Mouse (Mus musculus) liver, embryonic 12.5 days (tissue): ENCODE data around the gene Piga. TPM values are rescaled to one million over a fixed set of nuclear protein-coding genes. Genes with fewer than 3 reads are reported as not detected.

Source experiments
- ATAC-seq: fragments of 200-750 bp; cut with Nextera tagmentation; 2 replicates; pipeline ENCODE4 v1.8.0; 2017; ENCODE audit warnings: moderate number of reproducible peaks, mild to moderate bottlenecking, moderate library complexity
- H3K27ac ChIP-seq: fragments of 300-500 bp; sonication (generic); 2 replicates; pipeline ENCODE4 v1.5.1; 2016; ENCODE audit warnings: mild to moderate bottlenecking
- H3K27me3 ChIP-seq: fragments of 300-500 bp; sonication (generic); replicated peaks from 2 replicates; pipeline ENCODE4 v1.6.1; 2016; ENCODE audit warnings: mild to moderate bottlenecking, moderate library complexity
- H3K36me3 ChIP-seq: fragments of 300-500 bp; sonication (generic); 2 replicates; pipeline ENCODE4 v1.6.1; 2016; ENCODE audit warnings: mild to moderate bottlenecking, moderate library complexity
- H3K4me1 ChIP-seq: fragments of 300-500 bp; sonication (generic); 2 replicates; pipeline ENCODE4 v1.6.1; 2016
- H3K4me2 ChIP-seq: fragments of 300-500 bp; sonication (generic); 2 replicates; pipeline ENCODE4 v1.6.1; 2016; ENCODE audit warnings: mild to moderate bottlenecking, moderate library complexity
- H3K4me3 ChIP-seq: fragments of 300-500 bp; sonication (generic); 2 replicates; pipeline ENCODE4 v1.5.1; 2016; ENCODE audit warnings: mild to moderate bottlenecking, moderate library complexity
- H3K9ac ChIP-seq: fragments of 300-500 bp; sonication (generic); 2 replicates; pipeline ENCODE4 v1.6.1; 2016; ENCODE audit warnings: mild to moderate bottlenecking, moderate library complexity
- H3K9me3 ChIP-seq: fragments of 300-500 bp; sonication (generic); replicated peaks from 2 replicates; pipeline ENCODE4 v1.6.1; 2016; ENCODE audit warnings: mild to moderate bottlenecking, moderate library complexity
- WGBS: fragments of 180-500 bp; shearing (Covaris S2); methylation state at CpG from one replicate; pipeline ENCODE4 v1.1.7; 2016; ENCODE audit not compliant: insufficient replicate concordance; 5-methylcytosine and 5-hydroxymethylcytosine counted together
- polyA plus RNA-seq: library from polyadenylated mRNA; unstranded; fragments of >200 nt; fragmentation: Nextera tagmentation; extraction: Ambion mirVana; gene quantifications from 2 replicates; pipeline ENCODE4 v1.2.1, GENCODE M21; 2016

The Piga gene
- polyA plus RNA-seq, 1 experiment from 2014 or later: 20.6 TPM

GRCm38 (mm10) chrX:164410562-164410961 lies 9.0 kb upstream of the Piga start:
- H3K4me3 ChIP-seq: no peak overlapping the region
- H3K27me3 ChIP-seq: 0 out of 2 replicates have a peak, but pooled peaks cover 3% of the 10 kb centered on the region
- no peak overlapping the region for H3K4me2 ChIP-seq
- H3K36me3 ChIP-seq: no peaks in the 10 kb centered on the region
- no peak overlapping the region for H3K27ac ChIP-seq
- H3K4me1 ChIP-seq: no peaks in the 10 kb centered on the region
- WGBS: 27% methylated on average over 1 of the region's 1 CpGs
- H3K9me3 ChIP-seq: no peaks in the 10 kb centered on the region
- H3K9ac ChIP-seq: no peak overlapping the region
- no peak for ATAC-seq

DNA sequence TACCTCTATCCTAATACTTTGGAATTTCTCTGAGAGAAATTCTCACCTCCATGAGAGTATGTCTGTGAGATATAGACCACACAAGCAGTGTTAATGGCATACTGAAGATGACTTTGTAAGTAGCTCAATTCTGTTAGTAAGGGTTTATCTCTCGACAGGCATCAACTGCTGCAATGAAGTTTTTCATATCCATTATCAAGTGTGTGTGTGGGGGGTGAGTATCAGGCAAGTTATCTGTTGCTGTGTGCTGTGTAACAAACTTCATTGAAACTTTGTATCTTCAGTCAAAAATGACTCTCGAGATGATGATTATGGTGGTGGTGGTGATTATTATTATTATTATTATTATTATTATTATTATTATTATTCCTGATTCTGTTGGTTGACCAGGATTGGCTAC lies 2.8 kb upstream of the Piga start:
- Histone ChIP-seq H3K36me3 (no peaks in the 10 kb centered on the region), H3K4me2 (no peak overlapping the region), H3K27ac (no peak overlapping the region), H3K27me3 (no peaks in the 10 kb centered on the region), H3K4me3 (no peak overlapping the region), H3K9me3 (no peaks in the 10 kb centered on the region), H3K4me1 (peaks cover 17% of the 10 kb centered on the region), H3K9ac (no peak overlapping the region)
- no peak for ATAC-seq
- 43% methylated on average over 2 of the region's 2 CpGs for WGBS

DNA sequence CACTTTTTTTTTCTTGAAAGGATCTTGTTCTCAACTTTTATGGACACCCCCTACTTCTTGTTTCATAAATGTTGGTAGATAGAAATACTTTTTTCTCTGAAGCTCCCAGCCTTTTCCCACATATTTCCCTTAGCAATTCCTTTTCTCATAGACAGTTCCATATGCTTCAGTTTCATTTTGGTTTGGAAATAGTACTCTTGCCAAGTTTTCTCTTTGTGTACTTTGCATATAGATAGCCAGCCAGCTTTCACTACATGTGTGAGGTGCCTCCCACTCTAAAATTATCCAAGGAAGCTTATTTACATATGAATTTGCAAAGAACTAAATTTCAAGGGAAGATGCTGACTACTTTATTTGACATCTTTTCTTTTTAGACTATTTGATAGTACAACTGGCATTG lies 1.6 kb upstream of the Piga start:
- no peak overlapping the region for H3K9ac ChIP-seq
- no peak overlapping the region for H3K4me2 ChIP-seq
- H3K27me3 ChIP-seq: no peaks in the 10 kb centered on the region
- no peak for ATAC-seq
- no peak overlapping the region for H3K4me3 ChIP-seq
- H3K27ac ChIP-seq: no peak overlapping the region
- H3K4me1 ChIP-seq: peaks cover 21% of the 10 kb centered on the region
- H3K9me3 ChIP-seq: no peaks in the 10 kb centered on the region
- H3K36me3 ChIP-seq: peaks cover 7% of the 10 kb centered on the region

DNA sequence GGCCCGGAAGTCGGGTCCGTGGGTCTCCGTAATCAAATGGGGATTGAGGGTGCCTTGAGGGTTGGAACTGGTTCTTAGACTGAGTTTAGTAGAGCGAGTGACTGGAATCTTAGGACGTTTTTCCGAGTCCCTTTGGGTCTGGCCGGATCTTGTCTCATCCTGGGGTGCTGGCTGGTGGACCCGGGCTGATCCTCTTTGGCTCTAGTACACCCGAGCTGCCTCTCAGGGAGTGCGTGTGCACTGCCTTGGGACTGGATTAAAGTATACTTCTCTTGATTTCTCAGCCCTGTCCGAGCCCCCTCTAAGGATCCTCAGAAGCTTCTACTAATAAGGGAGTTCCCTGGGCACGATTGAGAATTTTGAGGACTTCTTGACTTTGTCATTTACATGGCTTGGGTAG lies 368 bp downstream of the Piga start:
- 4% methylated on average over 13 of the region's 13 CpGs for WGBS
- Histone ChIP-seq H3K4me2 (peak overlapping the region; percentile 72), H3K9me3 (no peaks in the 10 kb centered on the region), H3K27me3 (no peaks in the 10 kb centered on the region), H3K36me3 (peaks cover 18% of the 10 kb centered on the region), H3K4me3 (peak overlapping the region; percentile 71), H3K27ac (peak overlapping the region; percentile 85), H3K9ac (peak overlapping the region; percentile 78), H3K4me1 (peaks cover 27% of the 10 kb centered on the region)
- ATAC-seq: peak; percentile 33

- Histone ChIP-seq H3K4me3 (peak overlapping the region; percentile 71), H3K4me2 (peak overlapping the region; percentile 72), H3K36me3 (peaks cover 22% of the 10 kb centered on the region), H3K9me3 (no peaks in the 10 kb centered on the region), H3K27ac (0 out of 2 replicates have a peak overlapping the region, but pooled peaks have one; percentile 48), H3K4me1 (peaks cover 33% of the 10 kb centered on the region), H3K9ac (peak overlapping the region; percentile 78), H3K27me3 (no peaks in the 10 kb centered on the region)
- WGBS: 29% methylated on average over 3 of the region's 3 CpGs
- ATAC-seq: no peak
These were observed 931 bp downstream of the Piga start for GRCm38 (mm10) chrX:164420518-164420917.

- peaks cover 34% of the 10 kb centered on the region for H3K4me1 ChIP-seq
- no peaks in the 10 kb centered on the region for H3K9me3 ChIP-seq
- peak overlapping the region; percentile 44; the same call in 1 of the 2 replicates for H3K9ac ChIP-seq
- peak overlapping the region; percentile 80 for H3K27ac ChIP-seq
- peaks cover 59% of the 10 kb centered on the region for H3K36me3 ChIP-seq
- ATAC-seq: peak; percentile 88
- no peaks in the 10 kb centered on the region for H3K27me3 ChIP-seq
- peak overlapping the region; percentile 20; the same call in 1 of the 2 replicates for H3K4me3 ChIP-seq
- peak overlapping the region; percentile 56 for H3K4me2 ChIP-seq
- WGBS: 36% methylated on average over 1 of the region's 1 CpGs
These were observed 5.2 kb downstream of the Piga start for GRCm38 (mm10) chrX:164424821-164425220.

DNA sequence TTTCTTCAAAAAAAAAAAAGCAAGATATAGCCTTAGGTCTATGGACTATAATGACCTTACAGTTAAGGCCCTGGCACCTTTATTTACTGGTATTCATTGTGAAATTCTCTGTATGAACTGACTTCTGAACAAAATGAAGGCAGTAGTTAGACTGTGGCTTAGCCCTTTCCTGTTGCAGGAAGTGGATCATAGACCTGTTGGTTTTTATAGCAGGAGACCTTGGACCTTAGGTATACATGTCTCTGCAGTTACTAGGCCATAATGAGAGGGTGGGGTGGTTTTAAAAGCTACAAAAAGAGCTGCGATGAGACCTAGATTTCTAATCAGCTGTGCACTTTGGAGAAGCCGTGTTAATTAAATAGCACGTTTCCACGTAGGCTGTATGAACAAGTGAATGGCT lies 7.7 kb downstream of the Piga start:
- no peak overlapping the region for H3K4me3 ChIP-seq
- no peak for ATAC-seq
- 82% methylated on average over 4 of the region's 4 CpGs for WGBS

DNA sequence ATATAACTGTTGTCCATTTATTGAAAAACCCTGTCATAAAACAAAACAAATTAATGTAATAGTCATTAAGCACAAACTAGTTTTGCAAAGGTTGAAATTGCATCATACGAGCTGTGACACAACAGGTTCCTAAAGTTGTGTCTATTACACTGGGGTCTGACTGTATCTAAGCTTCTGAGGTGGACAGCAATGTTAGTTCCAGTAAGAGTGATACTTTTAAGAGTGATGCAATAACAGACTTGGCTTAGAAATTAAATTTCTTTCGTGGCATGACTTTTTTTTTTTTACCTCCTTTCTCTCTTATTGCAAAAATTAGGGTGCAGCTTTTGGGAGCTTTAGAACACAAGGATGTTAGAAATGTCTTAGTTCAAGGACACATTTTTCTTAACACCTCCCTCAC lies 8.6 kb downstream of the Piga start:
- peaks cover 80% of the 10 kb centered on the region for H3K36me3 ChIP-seq
- no peaks in the 10 kb centered on the region for H3K27me3 ChIP-seq
- H3K9me3 ChIP-seq: no peaks in the 10 kb centered on the region
- H3K9ac ChIP-seq: no peak overlapping the region
- whole genome bisulfite sequencing: 80% methylated on average over 2 of the region's 2 CpGs
- no peak for ATAC-seq
- peaks cover 29% of the 10 kb centered on the region for H3K4me1 ChIP-seq
- no peak overlapping the region for H3K4me2 ChIP-seq
- H3K27ac ChIP-seq: no peak overlapping the region
- no peak overlapping the region for H3K4me3 ChIP-seq

More for the DNA sequence above, 7.7 kb downstream of the Piga start:
- Histone ChIP-seq H3K36me3 (peaks cover 82% of the 10 kb centered on the region), H3K27ac (no peak overlapping the region), H3K4me1 (peaks cover 28% of the 10 kb centered on the region), H3K9me3 (no peaks in the 10 kb centered on the region), H3K27me3 (no peaks in the 10 kb centered on the region), H3K9ac (no peak overlapping the region), H3K4me2 (no peak overlapping the region)

DNA sequence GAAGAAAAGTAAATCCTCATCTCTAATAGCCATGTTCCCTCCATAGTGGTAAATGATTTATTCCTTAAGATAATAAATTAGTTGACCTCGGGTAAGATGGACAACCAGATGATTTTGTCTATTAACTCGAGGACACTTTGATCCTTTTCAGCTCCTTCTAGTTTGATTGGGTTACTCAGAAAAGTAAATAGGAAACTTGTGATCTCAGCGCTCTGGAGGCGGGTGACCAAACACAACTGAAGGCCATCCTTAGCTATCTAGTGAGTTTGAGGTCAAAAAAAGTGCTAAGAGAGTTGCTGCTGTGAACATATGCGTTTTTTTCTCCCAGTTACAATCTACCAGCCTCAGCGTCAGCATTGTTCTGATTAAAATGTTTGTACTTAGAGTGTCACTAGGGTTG lies 11.0 kb downstream of the Piga start:
- Histone ChIP-seq H3K36me3 (peaks cover 79% of the 10 kb centered on the region), H3K4me2 (no peak overlapping the region), H3K9me3 (no peaks in the 10 kb centered on the region), H3K4me1 (peaks cover 16% of the 10 kb centered on the region), H3K27me3 (no peaks in the 10 kb centered on the region), H3K27ac (no peak overlapping the region), H3K4me3 (no peak overlapping the region), H3K9ac (no peak overlapping the region)
- ATAC-seq: no peak
- WGBS: 75% methylated on average over 6 of the region's 6 CpGs

DNA sequence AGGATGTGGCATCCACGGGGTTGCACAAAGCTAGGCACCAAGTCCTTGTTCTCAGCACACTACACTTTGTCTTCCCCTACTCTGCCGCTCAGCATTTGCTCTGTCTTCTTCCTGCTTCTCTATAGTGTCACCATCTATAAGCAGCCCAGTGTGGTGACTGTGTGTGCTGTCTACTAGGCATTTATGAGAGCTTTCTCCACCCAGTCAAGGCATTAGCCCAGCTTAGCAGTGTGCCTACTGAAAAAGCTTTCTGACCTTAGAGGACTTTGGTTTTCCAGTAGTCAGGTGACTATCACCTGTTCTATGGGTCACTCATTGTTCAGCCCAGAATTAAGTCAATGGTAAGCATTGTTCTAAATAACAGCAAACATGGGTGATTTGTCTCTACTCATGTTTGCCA lies 11.5 kb downstream of the Piga start:
- Histone ChIP-seq H3K9me3 (no peaks in the 10 kb centered on the region), H3K9ac (no peak overlapping the region), H3K4me1 (peaks cover 13% of the 10 kb centered on the region; the same call in 1 of the 2 replicates), H3K27ac (no peak overlapping the region), H3K4me3 (no peak overlapping the region), H3K36me3 (peaks cover 75% of the 10 kb centered on the region), H3K27me3 (no peaks in the 10 kb centered on the region), H3K4me2 (no peak overlapping the region)
- 84% methylated on average over 2 of the region's 2 CpGs for WGBS
- ATAC-seq: no peak

DNA sequence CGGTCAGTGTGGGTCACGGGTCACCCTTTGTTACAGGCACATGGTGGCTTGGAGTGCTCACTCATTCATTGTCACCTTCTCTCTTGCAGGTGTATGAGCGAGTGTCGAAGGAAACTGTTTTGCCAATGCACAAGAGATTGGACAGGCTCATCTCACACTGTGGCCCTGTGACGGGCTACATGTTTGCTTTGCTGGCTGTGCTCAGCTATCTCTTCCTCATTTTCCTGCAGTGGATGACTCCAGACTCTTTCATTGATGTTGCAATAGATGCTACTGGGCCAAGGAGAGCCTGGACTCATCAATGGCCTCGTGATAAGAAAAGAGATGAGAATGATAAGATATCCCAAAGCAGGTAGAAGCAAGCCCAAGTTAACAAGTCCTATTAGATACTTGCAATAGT lies 12.0 kb downstream of the Piga start:
- no peak overlapping the region for H3K4me3 ChIP-seq
- peaks cover 73% of the 10 kb centered on the region for H3K36me3 ChIP-seq
- WGBS: 69% methylated on average over 6 of the region's 6 CpGs
- peaks cover 13% of the 10 kb centered on the region; the same call in 1 of the 2 replicates for H3K4me1 ChIP-seq
- no peak for ATAC-seq
- no peak overlapping the region for H3K4me2 ChIP-seq
- no peaks in the 10 kb centered on the region for H3K27me3 ChIP-seq
- H3K9me3 ChIP-seq: no peaks in the 10 kb centered on the region
- no peak overlapping the region for H3K27ac ChIP-seq
- no peak overlapping the region for H3K9ac ChIP-seq

GRCm38 (mm10) chrX:164432682-164433081 lies 13.1 kb downstream of the Piga start:
- Histone ChIP-seq H3K36me3 (peaks cover 64% of the 10 kb centered on the region), H3K4me3 (no peak overlapping the region), H3K27me3 (no peaks in the 10 kb centered on the region), H3K4me1 (peaks cover 13% of the 10 kb centered on the region; the same call in 1 of the 2 replicates), H3K9me3 (no peaks in the 10 kb centered on the region), H3K27ac (no peak overlapping the region), H3K4me2 (no peak overlapping the region), H3K9ac (no peak overlapping the region)
- WGBS: 70% methylated on average over 9 of the region's 9 CpGs
- peak; percentile 73; the same call in 1 of the 2 replicates for ATAC-seq

- H3K36me3 ChIP-seq: peaks cover 26% of the 10 kb centered on the region
- peaks cover 6% of the 10 kb centered on the region; the same call in 1 of the 2 replicates for H3K4me1 ChIP-seq
- no peaks in the 10 kb centered on the region for H3K27me3 ChIP-seq
- H3K9ac ChIP-seq: no peak within 1 kb of the TSS
- ATAC-seq: no peak
- H3K27ac ChIP-seq: no peak within 1 kb of the TSS
- WGBS: 60% methylated on average over 8 of the region's 8 CpGs
- H3K9me3 ChIP-seq: no peaks in the 10 kb centered on the region
- H3K4me3 ChIP-seq: no peak within 1 kb of the TSS
- no peak within 1 kb of the TSS for H3K4me2 ChIP-seq
These were observed 17.1 kb downstream of the Piga start, which contains the start of gene Asb11 for GRCm38 (mm10) chrX:164436709-164437108. TSS of gene Asb11 (plus strand) at chrX:164436994.
